Mouse (Mus musculus): ENCODE data around the gene Olfr1396.

DNA sequence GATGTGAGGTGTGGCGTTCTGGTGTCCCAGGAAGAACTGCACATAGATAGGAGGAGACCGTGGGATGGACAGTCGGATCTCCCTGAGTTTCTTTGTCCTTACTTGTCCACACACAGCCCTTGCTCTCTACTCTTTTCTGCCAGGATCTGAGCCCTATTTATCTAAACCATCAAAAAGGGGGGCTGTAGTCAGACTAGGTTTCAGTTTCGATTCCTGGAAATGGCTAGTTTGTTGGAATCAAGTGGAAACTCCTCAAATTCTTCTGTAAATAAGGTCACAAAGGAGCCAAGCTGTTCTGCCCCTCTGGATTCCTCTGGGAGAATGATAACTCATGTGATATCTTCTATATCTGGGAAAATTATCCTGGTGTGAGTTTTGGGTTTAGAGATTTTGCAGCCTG lies 33.3 kb downstream of the Olfr1396 start:
- no peak for TF ChIP-seq CTCF (IDR thresholded peaks at IDR 0.05; ENCODE audit: low read depth, low read length)
- no peak for TF ChIP-seq POLR2A (IDR thresholded peaks at IDR 0.05; ENCODE audit: insufficient read depth, low read length)
- TF ChIP-seq EP300 (IDR thresholded peaks at IDR 0.05; ENCODE audit: insufficient read depth, low read depth, low read length): no peak

Measured in ES-Bruce4 (cell line).